Mouse (Mus musculus) embryonic facial prominence, embryonic 15.5 days (tissue): ENCODE results near the gene Usp39. TPM values are rescaled to one million over a fixed set of nuclear protein-coding genes. Genes with fewer than 3 reads are reported as not detected.

Experiments
- ATAC-seq: fragments of 200-750 bp; cut with Nextera tagmentation; 2 replicates; pipeline ENCODE4 v1.8.0; 2017; ENCODE audit warnings: low read depth, moderate TSS enrichment; ENCODE audit not compliant: insufficient number of reproducible peaks, low FRiP score, low TSS enrichment
- H3K27ac ChIP-seq: fragments of 300-500 bp; sonication (generic); replicated peaks from 2 replicates; pipeline ENCODE4 v1.5.1; 2015; ENCODE audit warnings: mild to moderate bottlenecking, inconsistent platforms
- H3K27me3 ChIP-seq: fragments of 300-500 bp; sonication (generic); 2 replicates; pipeline ENCODE4 v1.6.1; 2015; ENCODE audit warnings: inconsistent platforms
- H3K36me3 ChIP-seq: fragments of 300-500 bp; sonication (generic); 2 replicates; pipeline ENCODE4 v1.6.1; 2015; ENCODE audit warnings: mild to moderate bottlenecking, inconsistent platforms
- H3K4me1 ChIP-seq: fragments of 300-500 bp; sonication (generic); 2 replicates; pipeline ENCODE4 v1.6.1; 2015; ENCODE audit warnings: inconsistent platforms
- H3K4me2 ChIP-seq: fragments of 300-500 bp; sonication (generic); replicated peaks from 2 replicates; pipeline ENCODE4 v1.6.1; 2015; ENCODE audit warnings: mild to moderate bottlenecking, inconsistent platforms
- H3K4me3 ChIP-seq: fragments of 300-500 bp; sonication (generic); replicated peaks from 2 replicates; pipeline ENCODE4 v1.5.1; 2015; ENCODE audit warnings: mild to moderate bottlenecking, inconsistent platforms
- H3K9ac ChIP-seq: fragments of 300-500 bp; sonication (generic); 2 replicates; pipeline ENCODE4 v1.6.1; 2015; ENCODE audit warnings: inconsistent platforms
- H3K9me3 ChIP-seq: fragments of 300-500 bp; sonication (generic); replicated peaks from 2 replicates; pipeline ENCODE4 v1.6.1; 2016; ENCODE audit warnings: inconsistent platforms
- WGBS: fragments of 180-500 bp; shearing (Covaris S2); methylation state at CpG from one replicate; pipeline ENCODE4 v1.1.7; 2015; 5-methylcytosine and 5-hydroxymethylcytosine counted together
- polyA plus RNA-seq: library from polyadenylated mRNA; unstranded; fragments of >200 nt; fragmentation: Nextera tagmentation; extraction: Ambion mirVana; gene quantifications from 2 replicates; pipeline ENCODE4 v1.2.1, GENCODE M21; 2015

Gene Usp39
- polyA plus RNA-seq, 1 experiment from 2014 or later: 39.5 TPM

- ATAC-seq: no peak
- no peak overlapping the region for H3K9ac ChIP-seq
- no peak overlapping the region for H3K27ac ChIP-seq
- WGBS: 85% methylated on average over 6 of the region's 6 CpGs
- no peak overlapping the region for H3K4me2 ChIP-seq
- no peaks in the 10 kb centered on the region for H3K27me3 ChIP-seq
- no peak overlapping the region for H3K4me3 ChIP-seq
- H3K9me3 ChIP-seq: no peaks in the 10 kb centered on the region
- H3K36me3 ChIP-seq: peaks cover 26% of the 10 kb centered on the region
- peaks cover 25% of the 10 kb centered on the region for H3K4me1 ChIP-seq
These were observed 38.3 kb upstream of the Usp39 start for GRCm38 (mm10) chr6:72383142-72383820.

GRCm38 (mm10) chr6:72382494-72382893 is 37.5 kb upstream of the Usp39 start:
- WGBS: 62% methylated on average over 6 of the region's 6 CpGs
- H3K4me2 ChIP-seq: no peak overlapping the region
- no peak overlapping the region for H3K27ac ChIP-seq
- H3K4me1 ChIP-seq: peaks cover 18% of the 10 kb centered on the region; the same call in 1 of the 2 replicates
- no peak for ATAC-seq
- no peaks in the 10 kb centered on the region for H3K9me3 ChIP-seq
- H3K9ac ChIP-seq: no peak overlapping the region
- no peaks in the 10 kb centered on the region for H3K27me3 ChIP-seq
- no peak overlapping the region for H3K4me3 ChIP-seq
- H3K36me3 ChIP-seq: peaks cover 21% of the 10 kb centered on the region

DNA sequence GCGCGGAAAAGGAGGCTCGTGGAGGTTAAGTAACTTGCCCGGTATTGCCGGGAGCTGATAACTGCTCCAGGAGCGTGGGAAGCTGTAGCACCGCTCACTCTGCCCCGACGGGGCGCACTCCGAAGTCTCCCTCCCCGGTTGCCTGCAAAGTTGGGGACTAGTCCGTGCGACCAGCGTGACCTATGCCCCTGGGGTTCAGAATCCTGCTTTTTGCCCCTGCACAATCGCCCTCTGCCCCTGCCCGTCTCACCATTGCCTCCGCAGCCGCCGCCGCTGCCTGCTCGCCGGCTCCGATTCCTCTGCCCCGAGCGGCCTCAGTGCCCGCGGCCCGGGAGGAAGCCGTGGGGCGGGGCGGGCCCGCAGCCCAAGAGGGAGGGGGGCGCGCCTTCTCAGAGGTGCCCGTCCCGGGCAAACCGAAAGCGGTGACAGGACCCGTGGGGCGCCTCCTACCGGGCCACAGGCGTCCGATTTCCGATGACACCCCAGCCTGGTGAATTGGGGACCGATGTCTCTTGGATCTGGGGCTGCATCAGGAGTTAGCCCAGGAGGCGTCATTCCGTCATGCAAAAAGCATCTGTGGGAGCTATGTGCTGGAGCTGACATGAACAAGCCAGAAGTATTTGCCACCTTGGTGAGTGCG is 35.3 kb upstream of the Usp39 start, which contains the start of gene Vamp5:
Gene Vamp5, minus strand, starts transcription at position 338 of the 640 bp plus-strand sequence.
- no peaks in the 10 kb centered on the region for H3K27me3 ChIP-seq
- H3K4me3 ChIP-seq: peak within 1 kb of the TSS; percentile 58
- peak; percentile 72 for ATAC-seq
- H3K9me3 ChIP-seq: no peaks in the 10 kb centered on the region
- H3K36me3 ChIP-seq: peaks cover 9% of the 10 kb centered on the region
- H3K27ac ChIP-seq: peak within 1 kb of the TSS; percentile 61
- peaks cover 17% of the 10 kb centered on the region; the same call in 1 of the 2 replicates for H3K4me1 ChIP-seq
- H3K9ac ChIP-seq: peak within 1 kb of the TSS; percentile 50
- 1% methylated on average over 49 of the region's 49 CpGs for WGBS
- peak within 1 kb of the TSS; percentile 71 for H3K4me2 ChIP-seq

DNA sequence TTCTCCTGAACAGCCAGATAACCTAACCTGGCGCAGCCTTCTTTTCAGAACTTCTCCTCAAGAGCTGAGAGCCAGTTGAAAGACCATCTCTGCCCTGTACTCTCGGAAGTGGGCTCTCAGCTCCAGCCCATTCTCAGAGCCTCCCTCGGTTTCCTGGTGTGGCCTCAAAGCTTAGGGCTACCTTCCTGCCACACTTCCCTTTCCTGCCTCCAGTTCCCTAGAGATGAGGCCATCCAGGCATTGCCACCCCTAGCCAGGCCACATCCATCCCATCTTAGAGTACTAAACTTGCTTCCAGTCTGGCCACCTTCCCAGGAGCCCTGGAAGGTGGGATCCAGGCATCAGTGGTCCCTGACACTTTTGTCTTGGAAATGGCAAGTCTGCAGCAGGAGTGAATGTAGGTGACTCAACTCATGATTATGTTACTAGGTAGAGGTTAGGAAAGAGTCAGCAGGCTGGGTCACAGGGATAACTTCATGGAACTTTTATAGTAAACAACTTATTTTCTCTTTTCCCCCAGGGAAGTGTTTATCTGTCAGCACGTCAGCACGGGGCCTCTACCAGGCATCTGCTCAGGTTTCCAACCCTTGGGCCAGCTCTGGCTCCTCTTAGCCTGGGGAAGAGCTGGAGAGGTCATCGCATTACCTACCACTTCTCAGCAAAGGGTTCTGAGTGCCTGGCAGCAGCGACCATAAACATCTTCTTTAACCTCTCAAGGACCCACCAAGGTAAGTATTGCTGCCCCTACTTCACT is 34.6 kb upstream of the Usp39 start:
- Histone ChIP-seq H3K4me1 (peaks cover 17% of the 10 kb centered on the region; the same call in 1 of the 2 replicates), H3K4me3 (peak overlapping the region; percentile 58), H3K27ac (peak overlapping the region; percentile 61; the same call in 1 of the 2 replicates), H3K9me3 (no peaks in the 10 kb centered on the region), H3K9ac (0 out of 2 replicates have a peak overlapping the region, but pooled peaks have one; percentile 50), H3K4me2 (peak overlapping the region; percentile 71), H3K27me3 (no peaks in the 10 kb centered on the region), H3K36me3 (0 out of 2 replicates have a peak, but pooled peaks cover 2% of the 10 kb centered on the region)
- ATAC-seq: no peak
- WGBS: 42% methylated on average over 7 of the region's 7 CpGs

DNA sequence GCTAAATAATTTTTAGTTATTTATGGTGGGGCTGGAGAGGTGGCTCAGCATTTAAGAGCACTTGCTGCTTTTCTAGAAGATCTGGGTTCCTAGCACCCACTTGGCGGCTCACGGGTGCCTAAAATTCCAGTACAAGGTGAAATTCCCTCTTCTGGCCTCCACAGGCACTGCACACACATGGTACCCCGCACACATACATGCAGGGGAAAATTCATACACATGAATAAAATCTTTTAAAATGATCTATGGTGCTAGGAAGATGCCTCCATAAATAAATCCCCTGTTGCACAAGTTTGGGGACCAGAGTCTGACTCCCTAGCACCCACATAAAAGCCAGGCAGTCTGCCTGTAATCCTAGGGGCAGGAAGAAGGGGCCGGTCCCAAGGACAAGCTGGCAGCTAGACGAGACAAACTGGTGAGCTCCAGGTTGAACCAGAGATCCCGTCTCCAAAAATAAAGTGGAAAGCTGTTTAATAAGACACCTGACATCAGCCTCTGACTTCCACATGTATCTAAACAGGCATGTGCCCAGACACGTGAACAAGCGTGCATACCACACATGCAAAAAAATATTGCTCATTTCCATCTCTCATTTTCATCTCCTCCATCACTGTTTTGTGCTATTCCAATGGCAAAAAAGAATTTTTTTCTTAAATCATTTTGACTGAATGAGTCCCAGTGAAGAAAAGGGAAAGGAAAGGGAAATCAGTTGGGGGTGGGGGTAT is 33.7 kb upstream of the Usp39 start:
- no peaks in the 10 kb centered on the region for H3K36me3 ChIP-seq
- H3K9me3 ChIP-seq: no peaks in the 10 kb centered on the region
- no peak for ATAC-seq
- no peak overlapping the region for H3K9ac ChIP-seq
- H3K27ac ChIP-seq: no peak overlapping the region
- H3K4me3 ChIP-seq: no peak overlapping the region; the same call in 1 of the 2 replicates
- H3K4me1 ChIP-seq: peaks cover 21% of the 10 kb centered on the region; the same call in 1 of the 2 replicates
- no peaks in the 10 kb centered on the region for H3K27me3 ChIP-seq
- 0 out of 2 replicates have a peak overlapping the region, but pooled peaks have one; percentile 71 for H3K4me2 ChIP-seq
- WGBS: 81% methylated on average over 8 of the region's 8 CpGs

DNA sequence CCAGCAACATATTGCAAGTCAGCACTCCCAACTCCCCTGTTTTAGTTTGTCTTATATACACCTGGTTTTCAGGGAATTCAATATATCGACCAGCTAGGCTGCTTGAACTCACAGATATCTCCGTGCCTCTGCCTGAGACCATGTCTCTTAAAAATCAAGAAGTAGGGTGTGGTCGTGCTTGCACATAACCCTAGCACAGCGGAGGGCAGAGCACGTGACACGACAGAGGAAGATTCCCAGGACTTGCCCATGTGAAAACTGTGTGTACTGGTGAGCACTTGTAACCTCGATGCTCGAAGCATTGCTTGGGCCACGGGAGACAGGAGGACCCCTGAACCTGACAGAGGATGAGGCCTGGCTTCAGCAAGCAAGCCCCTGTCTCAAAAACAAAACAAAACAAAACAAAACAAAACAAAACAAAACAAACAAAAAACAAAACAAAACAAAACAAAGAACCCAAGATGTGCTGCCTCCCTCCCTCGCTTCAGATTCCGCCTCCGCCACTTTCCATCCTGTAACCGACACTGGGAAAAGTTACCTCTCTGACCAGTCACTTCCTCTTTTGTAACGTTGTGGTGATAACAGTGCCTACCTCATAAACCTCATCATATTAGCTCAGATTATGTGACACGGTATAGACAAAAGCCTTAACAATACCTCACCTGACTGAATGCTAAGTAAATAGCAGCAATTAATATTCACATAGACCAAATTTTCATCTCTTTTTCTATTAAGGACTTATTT is 30.0 kb upstream of the Usp39 start:
- H3K4me1 ChIP-seq: peaks cover 23% of the 10 kb centered on the region
- 78% methylated on average over 15 of the region's 15 CpGs for WGBS
- no peak for ATAC-seq
- no peaks in the 10 kb centered on the region for H3K27me3 ChIP-seq
- H3K27ac ChIP-seq: no peak overlapping the region
- H3K4me3 ChIP-seq: no peak overlapping the region
- H3K36me3 ChIP-seq: no peaks in the 10 kb centered on the region
- no peak overlapping the region for H3K4me2 ChIP-seq
- H3K9ac ChIP-seq: no peak overlapping the region
- no peaks in the 10 kb centered on the region for H3K9me3 ChIP-seq

GRCm38 (mm10) chr6:72374206-72374605 is 29.2 kb upstream of the Usp39 start:
- WGBS: 37% methylated on average over 7 of the region's 7 CpGs
- Histone ChIP-seq H3K9me3 (no peaks in the 10 kb centered on the region), H3K4me3 (no peak overlapping the region), H3K27ac (no peak overlapping the region), H3K27me3 (no peaks in the 10 kb centered on the region), H3K9ac (no peak overlapping the region), H3K36me3 (no peaks in the 10 kb centered on the region), H3K4me2 (no peak overlapping the region), H3K4me1 (peaks cover 18% of the 10 kb centered on the region)
- ATAC-seq: no peak

DNA sequence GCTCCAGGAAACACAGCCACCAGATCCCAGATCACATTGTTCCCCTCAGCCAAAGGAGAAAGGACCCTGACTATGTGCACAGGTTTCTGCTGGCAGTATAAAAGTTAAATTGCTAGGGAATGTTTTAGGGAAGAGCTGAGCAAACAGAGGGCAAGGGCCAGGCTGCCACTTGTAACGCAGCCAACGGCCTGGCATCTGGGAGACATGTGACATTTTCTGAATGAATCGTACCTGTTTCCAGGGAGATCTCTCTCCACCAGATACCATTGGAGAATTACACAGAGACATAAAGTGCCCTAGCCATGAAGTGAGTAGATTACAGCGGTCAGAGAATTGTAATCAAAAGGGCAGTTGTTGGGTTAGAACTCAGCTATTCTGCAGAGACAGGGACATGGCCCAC is 28.2 kb upstream of the Usp39 start:
- WGBS: 84% methylated on average over 4 of the region's 4 CpGs
- Histone ChIP-seq H3K27ac (no peak overlapping the region), H3K36me3 (no peaks in the 10 kb centered on the region), H3K4me2 (no peak overlapping the region), H3K4me1 (peaks cover 17% of the 10 kb centered on the region), H3K27me3 (no peaks in the 10 kb centered on the region), H3K4me3 (no peak overlapping the region), H3K9me3 (no peaks in the 10 kb centered on the region), H3K9ac (no peak overlapping the region)
- ATAC-seq: no peak

GRCm38 (mm10) chr6:72371571-72371970 is 26.6 kb upstream of the Usp39 start:
- H3K27me3 ChIP-seq: no peaks in the 10 kb centered on the region
- ATAC-seq: no peak
- peaks cover 17% of the 10 kb centered on the region for H3K4me1 ChIP-seq
- no peak overlapping the region for H3K4me2 ChIP-seq
- 8% methylated on average over 1 of the region's 1 CpGs for WGBS
- no peaks in the 10 kb centered on the region for H3K36me3 ChIP-seq
- H3K27ac ChIP-seq: peak overlapping the region; percentile 61
- H3K9ac ChIP-seq: no peak overlapping the region
- H3K9me3 ChIP-seq: no peaks in the 10 kb centered on the region
- no peak overlapping the region for H3K4me3 ChIP-seq

- no peak overlapping the region for H3K4me2 ChIP-seq
- peak; percentile 65; the same call in 1 of the 2 replicates for ATAC-seq
- no peaks in the 10 kb centered on the region for H3K9me3 ChIP-seq
- peaks cover 17% of the 10 kb centered on the region for H3K4me1 ChIP-seq
- H3K27me3 ChIP-seq: no peaks in the 10 kb centered on the region
- peak overlapping the region; percentile 61 for H3K27ac ChIP-seq
- WGBS: 43% methylated on average over 5 of the region's 5 CpGs
- H3K4me3 ChIP-seq: no peak overlapping the region
- no peak overlapping the region for H3K9ac ChIP-seq
- no peaks in the 10 kb centered on the region for H3K36me3 ChIP-seq
These were observed 26.2 kb upstream of the Usp39 start for GRCm38 (mm10) chr6:72371147-72371546.
